Comparison of ENCODE assay signal across 25 mouse cellular contexts in genomic region chr19:32319057-32319456, GRCm38 (mm10).
DNase-seq lines count a peak whose midpoint lies in the region; ATAC-seq and TF ChIP-seq lines count a peak whose summit lies in the region.
"Had no signal": no experiment of that assay in that cellular context is flagged by ENCODE, and none has a peak within 500 bp of the region (broad histone marks: within the 10 kb centered on the region; RNA-seq: fewer than 3 reads in every experiment).

No protein-coding gene starts in this region.

- DNase-seq in liver, embryonic 13.5 days = no peak
- DNase-seq in frontal cortex, postnatal 36 days (ENCODE audit: low spot score in 2 of 2) = no peak
- DNase-seq in adrenal gland, adult 18-20 months (ENCODE audit: low spot score in 2 of 2) = no peak
- DNase-seq: cerebellum, adult 8-10 months; cerebellum, postnatal 25 days; heart, postnatal 14 days; kidney, postnatal 4 days; layer of hippocampus, postnatal 36 days; left cerebral cortex, postnatal 4 days; right cerebral cortex, postnatal 25 days; thymus, postnatal 14 days had no signal

- no peak overlapping the region for H3K4me2 ChIP-seq in intestine, postnatal 0 days (replicated peaks; ENCODE audit: low read depth)
- no peak overlapping the region for H3K4me2 ChIP-seq in intestine, embryonic 15.5 days (replicated peaks)
- H3K4me2 ChIP-seq in liver, embryonic 13.5 days = no peak overlapping the region
- H3K4me2 ChIP-seq in liver, embryonic 12.5 days = no peak overlapping the region
- H3K4me2 ChIP-seq in myocyte (ENCODE audit: low read depth) = peak overlapping the region; percentile 19
- H3K4me2 ChIP-seq: heart, embryonic 13.5 days; hindbrain, embryonic 15.5 days; lung, embryonic 14.5 days; midbrain, embryonic 13.5 days; stomach, embryonic 15.5 days had no signal

- H3ac ChIP-seq in myocyte (ENCODE audit: control insufficient read depth, insufficient read length) = no peak overlapping the region

- WGBS in intestine, postnatal 0 days = 73% methylated on average over 1 of the region's 1 CpGs
- WGBS in intestine, embryonic 15.5 days = 56% methylated on average over 1 of the region's 1 CpGs
- WGBS in liver, embryonic 13.5 days (ENCODE audit: insufficient replicate concordance) = 39% methylated on average over 1 of the region's 1 CpGs
- 37% methylated on average over 1 of the region's 1 CpGs for WGBS in liver, embryonic 12.5 days (ENCODE audit: insufficient replicate concordance)

- TF ChIP-seq POLR2A in embryonic fibroblast, embryonic 13.5 days (IDR thresholded peaks at IDR 0.05; ENCODE audit: low read depth, low read length) = no peak
- no peak for TF ChIP-seq POLR2A in myocyte (IDR thresholded peaks at IDR 0.05; ENCODE audit: insufficient read length, low read depth)

- no peaks in the 10 kb centered on the region for H3K27me3 ChIP-seq in intestine, postnatal 0 days (replicated peaks; ENCODE audit: control insufficient read depth, insufficient read depth, low read length)
- no peaks in the 10 kb centered on the region for H3K27me3 ChIP-seq in intestine, embryonic 15.5 days (replicated peaks)
- H3K27me3 ChIP-seq in liver, embryonic 13.5 days = no peaks in the 10 kb centered on the region
- no peaks in the 10 kb centered on the region for H3K27me3 ChIP-seq in liver, embryonic 12.5 days (replicated peaks)
- H3K27me3 ChIP-seq in myocyte (ENCODE audit: control insufficient read depth, insufficient read depth, insufficient read length) = no peaks in the 10 kb centered on the region
- H3K27me3 ChIP-seq: heart, embryonic 13.5 days; hindbrain, embryonic 15.5 days; midbrain, embryonic 13.5 days; stomach, embryonic 15.5 days had no signal

- no peaks in the 10 kb centered on the region for H3K36me3 ChIP-seq in intestine, postnatal 0 days (ENCODE audit: control insufficient read depth, insufficient read depth)
- no peaks in the 10 kb centered on the region for H3K36me3 ChIP-seq in intestine, embryonic 15.5 days
- no peaks in the 10 kb centered on the region for H3K36me3 ChIP-seq in liver, embryonic 13.5 days
- no peaks in the 10 kb centered on the region for H3K36me3 ChIP-seq in liver, embryonic 12.5 days
- H3K36me3 ChIP-seq in myocyte (ENCODE audit: control insufficient read depth, insufficient read depth) = no peaks in the 10 kb centered on the region
- H3K36me3 ChIP-seq: hindbrain, embryonic 10.5 days; hindbrain, embryonic 15.5 days; midbrain, embryonic 13.5 days; stomach, embryonic 15.5 days had no signal

- peak overlapping the region; percentile 67 for H3K27ac ChIP-seq in intestine, postnatal 0 days (ENCODE audit: low read depth, low read length)
- no peak overlapping the region for H3K27ac ChIP-seq in intestine, embryonic 15.5 days
- peak overlapping the region; percentile 7; the same call in 1 of the 2 replicates for H3K27ac ChIP-seq in liver, embryonic 13.5 days
- no peak overlapping the region for H3K27ac ChIP-seq in liver, embryonic 12.5 days
- H3K27ac ChIP-seq in embryonic fibroblast, embryonic 13.5 days (ENCODE audit: insufficient read depth, low read length) = peak overlapping the region; percentile 54; the same call in 1 of the 2 replicates
- H3K27ac ChIP-seq: heart, embryonic 13.5 days; hindbrain, embryonic 10.5 days; hindbrain, embryonic 15.5 days; liver, embryonic 14.5 days; macrophage; midbrain, embryonic 13.5 days; stomach, embryonic 15.5 days had no signal

- no peak overlapping the region for H3K9ac ChIP-seq in intestine, postnatal 0 days (ENCODE audit: low read depth, low read length)
- no peak overlapping the region for H3K9ac ChIP-seq in intestine, embryonic 15.5 days
- H3K9ac ChIP-seq in liver, embryonic 13.5 days = no peak overlapping the region
- no peak overlapping the region for H3K9ac ChIP-seq in liver, embryonic 12.5 days
- H3K9ac ChIP-seq: heart, embryonic 13.5 days; hindbrain, embryonic 15.5 days; liver, embryonic 14.5 days; lung, embryonic 14.5 days; midbrain, embryonic 13.5 days; stomach, embryonic 15.5 days had no signal

- ATAC-seq in intestine, postnatal 0 days = no peak
- ATAC-seq in intestine, embryonic 15.5 days = no peak
- ATAC-seq in liver, embryonic 13.5 days (ENCODE audit: low read depth) = no peak
- no peak for ATAC-seq in liver, embryonic 12.5 days
- ATAC-seq: inflammation-experienced regulatory T-cells, adult 6 months; midbrain, embryonic 13.5 days had no signal

- H3K9me3 ChIP-seq in intestine, postnatal 0 days (ENCODE audit: control insufficient read depth) = no peaks in the 10 kb centered on the region
- no peaks in the 10 kb centered on the region for H3K9me3 ChIP-seq in intestine, embryonic 15.5 days
- no peaks in the 10 kb centered on the region for H3K9me3 ChIP-seq in liver, embryonic 13.5 days (replicated peaks)
- no peaks in the 10 kb centered on the region for H3K9me3 ChIP-seq in liver, embryonic 12.5 days (replicated peaks)
- H3K9me3 ChIP-seq: heart, embryonic 13.5 days; hindbrain, embryonic 10.5 days; hindbrain, embryonic 15.5 days; midbrain, embryonic 13.5 days; stomach, embryonic 15.5 days had no signal

- H3K4me3 ChIP-seq in intestine, postnatal 0 days (ENCODE audit: low read depth, low read length) = no peak overlapping the region
- no peak overlapping the region for H3K4me3 ChIP-seq in intestine, embryonic 15.5 days (replicated peaks)
- H3K4me3 ChIP-seq in liver, embryonic 13.5 days (replicated peaks) = no peak overlapping the region
- H3K4me3 ChIP-seq in liver, embryonic 12.5 days = no peak overlapping the region
- H3K4me3 ChIP-seq in embryonic fibroblast, embryonic 13.5 days (ENCODE audit: insufficient read depth, low read length) = no peak overlapping the region
- H3K4me3 ChIP-seq in myocyte = no peak overlapping the region
- H3K4me3 ChIP-seq: heart, embryonic 13.5 days; hindbrain, embryonic 10.5 days; hindbrain, embryonic 15.5 days; midbrain, embryonic 13.5 days; stomach, embryonic 15.5 days had no signal

- peaks cover 2% of the 10 kb centered on the region; the same call in 1 of the 2 replicates for H3K4me1 ChIP-seq in intestine, postnatal 0 days (replicated peaks; ENCODE audit: control insufficient read depth, insufficient read depth, low read length)
- H3K4me1 ChIP-seq in intestine, embryonic 15.5 days (replicated peaks) = no peaks in the 10 kb centered on the region; the same call in none of the 2 replicates
- peaks cover 48% of the 10 kb centered on the region for H3K4me1 ChIP-seq in liver, embryonic 13.5 days (replicated peaks)
- peaks cover 51% of the 10 kb centered on the region for H3K4me1 ChIP-seq in liver, embryonic 12.5 days
- peaks cover 22% of the 10 kb centered on the region for H3K4me1 ChIP-seq in embryonic fibroblast, embryonic 13.5 days (ENCODE audit: control insufficient read depth, insufficient read depth, low read length)

- no peak for TF ChIP-seq CTCF in intestine, postnatal 0 days (IDR thresholded peaks at IDR 0.05; ENCODE audit: low read depth)
- TF ChIP-seq CTCF in embryonic fibroblast, embryonic 13.5 days (IDR thresholded peaks at IDR 0.05; ENCODE audit: borderline replicate concordance, insufficient read depth, low read length) = no peak

- no peaks in the 10 kb centered on the region for H3K79me2 ChIP-seq in myocyte (ENCODE audit: control insufficient read depth, insufficient read depth)

TF ChIP-seq in myocyte, 11 proteins besides CTCF, POLR2A, EP300 and RAD21:
- no peak for TF ChIP-seq POLR2AphosphoS2 (IDR thresholded peaks at IDR 0.05; ENCODE audit: insufficient read length, low read depth)
- TF ChIP-seq E2F4 (IDR thresholded peaks at IDR 0.05; ENCODE audit: insufficient read depth) = no peak
- no peak for TF ChIP-seq REST (IDR thresholded peaks at IDR 0.05; ENCODE audit: insufficient read depth, insufficient read length)
- no peak for TF ChIP-seq MAX (IDR thresholded peaks at IDR 0.05; ENCODE audit: low read depth)
- TF ChIP-seq USF1 (IDR thresholded peaks at IDR 0.05; ENCODE audit: low read depth) = no peak
- no peak for TF ChIP-seq TCF3 (IDR thresholded peaks at IDR 0.05; ENCODE audit: insufficient read length, low read depth)
- TF ChIP-seq MYOG (IDR thresholded peaks at IDR 0.05; ENCODE audit: control insufficient read depth in 1 of 3, insufficient read depth in 1 of 3, insufficient read length in 2 of 3, low read depth in 2 of 3) = no peak
- TF ChIP-seq MYOD1 (IDR thresholded peaks at IDR 0.05; ENCODE audit: control insufficient read depth in 1 of 3, insufficient read length in 2 of 3, low read depth in 2 of 3) = no peak
- TF ChIP-seq TCF12 (IDR thresholded peaks at IDR 0.05; ENCODE audit: insufficient read depth, poor library complexity, severe bottlenecking) = no peak
- TF ChIP-seq CEBPB (IDR thresholded peaks at IDR 0.05; ENCODE audit: insufficient read depth, poor library complexity, severe bottlenecking) = no peak
- no peak for TF ChIP-seq SRF (IDR thresholded peaks at IDR 0.05; ENCODE audit: control insufficient read depth, insufficient read length, low read depth)

Comparison
In these comparisons a context has a peak if more than half of its experiments do, and no peak if none do; other contexts are left out.
1. H3K27ac ChIP-seq: peak in intestine, postnatal 0 days (single experiment), liver, embryonic 13.5 days (single experiment) and embryonic fibroblast, embryonic 13.5 days (single experiment); none in intestine, embryonic 15.5 days (single experiment) and liver, embryonic 12.5 days (single experiment).